In the genomic region with DNA sequence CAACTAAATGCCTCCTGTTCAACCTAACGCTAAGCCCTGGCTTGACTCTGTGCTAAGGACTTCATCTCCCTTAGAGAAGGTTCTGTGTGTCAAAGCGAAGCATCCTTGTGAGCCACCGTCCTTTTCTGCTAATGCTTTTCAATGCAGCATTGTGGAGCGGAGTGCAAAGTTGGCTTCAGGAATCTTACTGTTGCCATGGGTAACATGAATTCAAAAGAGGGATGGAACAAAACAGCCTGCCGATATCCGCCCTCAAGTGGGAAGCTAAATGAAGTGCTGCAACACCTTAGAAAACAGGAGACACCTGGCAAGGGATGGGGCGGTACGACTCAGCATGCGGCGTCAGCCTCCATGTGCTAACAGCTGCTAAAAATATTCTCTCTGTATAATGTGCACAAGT, we compare ENCODE assay signal across 9 mouse cellular contexts. TPM values are rescaled to one million over a fixed set of nuclear protein-coding genes. Genes with fewer than 3 reads are reported as not detected.
A peak's percentile ranks its signal among the peaks of the same experiment; 100 is the strongest.
DNase-seq lines count a peak whose midpoint lies in the region; ATAC-seq and TF ChIP-seq lines count a peak whose summit lies in the region.
"Had no signal": no experiment of that assay in that cellular context is flagged by ENCODE, and none has a peak within 500 bp of the region (broad histone marks: within the 10 kb centered on the region; RNA-seq: fewer than 3 reads in every experiment).

No protein-coding gene starts in this region.

- no peak overlapping the region for H3K4me3 ChIP-seq in stomach, embryonic 15.5 days (replicated peaks)
- H3K4me3 ChIP-seq in stomach, postnatal 0 days (ENCODE audit: low read depth, low read length): no peak overlapping the region
- no peak overlapping the region for H3K4me3 ChIP-seq in forebrain, postnatal 0 days (ENCODE audit: low read depth, low read length)
- H3K4me3 ChIP-seq in limb, embryonic 14.5 days (replicated peaks; ENCODE audit: low read length): no peak overlapping the region
- H3K4me3 ChIP-seq in liver, embryonic 11.5 days (ENCODE audit: low read depth, low read length): no peak overlapping the region
- H3K4me3 ChIP-seq: embryonic facial prominence, embryonic 12.5 days; liver, embryonic 15.5 days had no signal

- TF ChIP-seq EP300 in stomach, postnatal 0 days (optimal IDR thresholded peaks at IDR 0.05): no peak

- H3K27ac ChIP-seq in stomach, embryonic 15.5 days: no peak overlapping the region
- no peak overlapping the region for H3K27ac ChIP-seq in stomach, postnatal 0 days (replicated peaks)
- peak overlapping the region; percentile 73 for H3K27ac ChIP-seq in forebrain, postnatal 0 days (ENCODE audit: low read depth, low read length)
- no peak overlapping the region for H3K27ac ChIP-seq in limb, embryonic 14.5 days (replicated peaks; ENCODE audit: low read depth, low read length)
- H3K27ac ChIP-seq in liver, embryonic 11.5 days (ENCODE audit: low read depth, low read length): no peak overlapping the region
- H3K27ac ChIP-seq: embryonic facial prominence, embryonic 12.5 days; liver, embryonic 15.5 days had no signal

- no peaks in the 10 kb centered on the region for H3K9me3 ChIP-seq in stomach, embryonic 15.5 days
- H3K9me3 ChIP-seq in stomach, postnatal 0 days (ENCODE audit: control insufficient read depth, low read length): no peaks in the 10 kb centered on the region
- no peaks in the 10 kb centered on the region for H3K9me3 ChIP-seq in forebrain, postnatal 0 days (ENCODE audit: low read length)
- H3K9me3 ChIP-seq in limb, embryonic 14.5 days (ENCODE audit: control insufficient read depth, low read length): no peaks in the 10 kb centered on the region
- no peaks in the 10 kb centered on the region for H3K9me3 ChIP-seq in liver, embryonic 11.5 days (ENCODE audit: control insufficient read depth, low read length)
- H3K9me3 ChIP-seq: embryonic facial prominence, embryonic 12.5 days; liver, embryonic 15.5 days had no signal

- no peak for DNase-seq in stomach, postnatal 0 days (ENCODE audit: low spot score)
- peak; percentile 87 for DNase-seq in forebrain, postnatal 0 days
- peak; percentile 40 for DNase-seq in limb, embryonic 14.5 days (ENCODE audit: low spot score)
- DNase-seq in telencephalon, adult 2 months (ENCODE audit: low read depth, low spot score): peak; percentile 89
- DNase-seq in urinary bladder, postnatal 10 days (ENCODE audit: low spot score): no peak
- no peak for DNase-seq in liver, embryonic 11.5 days (ENCODE audit: low spot score)

- TF ChIP-seq POLR2A in limb, embryonic 14.5 days (IDR thresholded peaks at IDR 0.05; ENCODE audit: borderline replicate concordance, extremely low read depth, insufficient read depth, insufficient read length): no peak

- 0 out of 2 replicates have a peak, but pooled peaks cover 3% of the 10 kb centered on the region for H3K4me1 ChIP-seq in stomach, embryonic 15.5 days
- no peaks in the 10 kb centered on the region for H3K4me1 ChIP-seq in stomach, postnatal 0 days (replicated peaks; ENCODE audit: control insufficient read depth, insufficient read depth)
- peaks cover 10% of the 10 kb centered on the region for H3K4me1 ChIP-seq in forebrain, postnatal 0 days (ENCODE audit: insufficient read depth)
- H3K4me1 ChIP-seq in limb, embryonic 14.5 days (ENCODE audit: control insufficient read depth, insufficient read depth, low read length): no peaks in the 10 kb centered on the region
- peaks cover 5% of the 10 kb centered on the region; the same call in 1 of the 2 replicates for H3K4me1 ChIP-seq in liver, embryonic 11.5 days (replicated peaks; ENCODE audit: control insufficient read depth, insufficient read depth, low read length)
- H3K4me1 ChIP-seq: embryonic facial prominence, embryonic 12.5 days had no signal

- ATAC-seq in stomach, embryonic 15.5 days (ENCODE audit: insufficient read depth, low FRiP score, low read depth): no peak
- ATAC-seq in stomach, postnatal 0 days (ENCODE audit: low FRiP score, low TSS enrichment): no peak
- peak; percentile 97 for ATAC-seq in forebrain, postnatal 0 days
- peak; percentile 73 for ATAC-seq in limb, embryonic 14.5 days (ENCODE audit: low FRiP score, low read depth)
- no peak for ATAC-seq in liver, embryonic 11.5 days (replicated peaks; ENCODE audit: low FRiP score)

- H3K36me3 ChIP-seq in stomach, embryonic 15.5 days: no peaks in the 10 kb centered on the region
- H3K36me3 ChIP-seq in stomach, postnatal 0 days (ENCODE audit: control insufficient read depth, insufficient read depth, low read length): no peaks in the 10 kb centered on the region
- H3K36me3 ChIP-seq in forebrain, postnatal 0 days (ENCODE audit: insufficient read depth): no peaks in the 10 kb centered on the region
- no peaks in the 10 kb centered on the region for H3K36me3 ChIP-seq in limb, embryonic 14.5 days (ENCODE audit: control insufficient read depth, insufficient read depth, low read length)
- no peaks in the 10 kb centered on the region for H3K36me3 ChIP-seq in liver, embryonic 11.5 days (ENCODE audit: control insufficient read depth, insufficient read depth, low read length)
- H3K36me3 ChIP-seq: embryonic facial prominence, embryonic 12.5 days; liver, embryonic 15.5 days had no signal

- H3K4me2 ChIP-seq in stomach, embryonic 15.5 days: 0 out of 2 replicates have a peak overlapping the region, but pooled peaks have one; percentile 16
- H3K4me2 ChIP-seq in stomach, postnatal 0 days (replicated peaks; ENCODE audit: low read depth): no peak overlapping the region
- H3K4me2 ChIP-seq in forebrain, postnatal 0 days (ENCODE audit: low read depth): peak overlapping the region; percentile 38
- H3K4me2 ChIP-seq in limb, embryonic 14.5 days (replicated peaks; ENCODE audit: low read depth, low read length, severe bottlenecking): no peak overlapping the region
- no peak overlapping the region for H3K4me2 ChIP-seq in liver, embryonic 11.5 days
- H3K4me2 ChIP-seq: embryonic facial prominence, embryonic 12.5 days; liver, embryonic 15.5 days had no signal

- H3K27me3 ChIP-seq in stomach, embryonic 15.5 days (replicated peaks): no peaks in the 10 kb centered on the region
- no peaks in the 10 kb centered on the region for H3K27me3 ChIP-seq in stomach, postnatal 0 days (ENCODE audit: control insufficient read depth, insufficient read depth, low read length)
- H3K27me3 ChIP-seq in forebrain, postnatal 0 days (ENCODE audit: insufficient read depth, low read length): no peaks in the 10 kb centered on the region
- H3K27me3 ChIP-seq in limb, embryonic 14.5 days (ENCODE audit: control insufficient read depth, insufficient read depth, low read length): no peaks in the 10 kb centered on the region
- no peaks in the 10 kb centered on the region for H3K27me3 ChIP-seq in liver, embryonic 11.5 days (replicated peaks; ENCODE audit: control insufficient read depth, insufficient read depth, low read length)
- H3K27me3 ChIP-seq: embryonic facial prominence, embryonic 12.5 days; liver, embryonic 15.5 days had no signal

- no peak overlapping the region for H3K9ac ChIP-seq in stomach, embryonic 15.5 days
- H3K9ac ChIP-seq in stomach, postnatal 0 days (ENCODE audit: low read length): no peak overlapping the region
- H3K9ac ChIP-seq in forebrain, postnatal 0 days: peak overlapping the region; percentile 40; the same call in 1 of the 2 replicates
- no peak overlapping the region for H3K9ac ChIP-seq in limb, embryonic 14.5 days (ENCODE audit: low read depth, low read length, severe bottlenecking)
- no peak overlapping the region for H3K9ac ChIP-seq in liver, embryonic 11.5 days (ENCODE audit: low read depth, low read length)
- H3K9ac ChIP-seq: embryonic facial prominence, embryonic 12.5 days; liver, embryonic 15.5 days had no signal

- TF ChIP-seq CTCF in stomach, postnatal 0 days (IDR thresholded peaks at IDR 0.05; ENCODE audit: low read depth): no peak
- TF ChIP-seq CTCF in forebrain, postnatal 0 days (IDR thresholded peaks at IDR 0.05; ENCODE audit: low read depth): peak; percentile 55

- WGBS in stomach, embryonic 15.5 days: 45% methylated on average over 10 of the region's 10 CpGs
- WGBS in stomach, postnatal 0 days: 35% methylated on average over 10 of the region's 10 CpGs
- WGBS in forebrain, postnatal 0 days: 11% methylated on average over 10 of the region's 10 CpGs
- 49% methylated on average over 10 of the region's 10 CpGs for WGBS in limb, embryonic 14.5 days
- WGBS in liver, embryonic 11.5 days: 74% methylated on average over 10 of the region's 10 CpGs

RNA-seq across cellular contexts. Expression of gene Tiam1, which starts 32.9 kb away (rescaled TPM):
- 19.1 and 19.5 TPM in 2 replicates for polyA plus RNA-seq in stomach, embryonic 15.5 days (2015; fragmentation: Nextera tagmentation; extraction: Ambion mirVana)
- polyA plus RNA-seq in stomach, postnatal 0 days (2015; fragmentation: Nextera tagmentation; extraction: Ambion mirVana): 18.4 and 18.8 TPM in 2 replicates
- 30.5 and 42.4 TPM in 2 replicates for total RNA-seq in forebrain, postnatal 0 days (2014; rRNA removed)
- 9.8 and 20.5 TPM in 2 replicates for polyA plus RNA-seq in forebrain, postnatal 0 days (2015; fragmentation: Nextera tagmentation; extraction: Ambion mirVana)
- polyA plus RNA-seq in limb, embryonic 14.5 days (2012; rRNA removed): 19.1 and 22.4 TPM in 2 replicates
- polyA plus RNA-seq in limb, embryonic 14.5 days (2014; fragmentation: Nextera tagmentation; extraction: Ambion mirVana): 54.9 and 57.2 TPM in 2 replicates
- 10.7 and 17.2 TPM in 2 replicates for polyA plus RNA-seq in liver, embryonic 11.5 days (2014; fragmentation: Nextera tagmentation; extraction: Ambion mirVana)

RNA-seq across cellular contexts. Expression of gene Sod1, which starts 44.1 kb away (rescaled TPM):
- polyA plus RNA-seq in stomach, embryonic 15.5 days (2015; fragmentation: Nextera tagmentation; extraction: Ambion mirVana): 1,122 and 1,160 TPM in 2 replicates
- 1,113 and 1,141 TPM in 2 replicates for polyA plus RNA-seq in stomach, postnatal 0 days (2015; fragmentation: Nextera tagmentation; extraction: Ambion mirVana)
- 184 and 223 TPM in 2 replicates for total RNA-seq in forebrain, postnatal 0 days (2014; rRNA removed)
- 1,167 and 1,378 TPM in 2 replicates for polyA plus RNA-seq in forebrain, postnatal 0 days (2015; fragmentation: Nextera tagmentation; extraction: Ambion mirVana)
- polyA plus RNA-seq in limb, embryonic 14.5 days (2012; rRNA removed): 503 and 622 TPM in 2 replicates
- polyA plus RNA-seq in limb, embryonic 14.5 days (2014; fragmentation: Nextera tagmentation; extraction: Ambion mirVana): 1,078 and 1,097 TPM in 2 replicates
- polyA plus RNA-seq in liver, embryonic 11.5 days (2014; fragmentation: Nextera tagmentation; extraction: Ambion mirVana): 1,899 and 2,008 TPM in 2 replicates

Comparison
In these comparisons a context has a peak if more than half of its experiments do, and no peak if none do; other contexts are left out.
1. H3K4me2 ChIP-seq: peak in stomach, embryonic 15.5 days (single experiment) and forebrain, postnatal 0 days (single experiment); none in stomach, postnatal 0 days (single experiment), limb, embryonic 14.5 days (single experiment) and liver, embryonic 11.5 days (single experiment).
2. ATAC-seq: peak in forebrain, postnatal 0 days (single experiment) and limb, embryonic 14.5 days (single experiment); none in stomach, embryonic 15.5 days (single experiment), stomach, postnatal 0 days (single experiment) and liver, embryonic 11.5 days (single experiment).
3. DNase-seq: peak in forebrain, postnatal 0 days (single experiment), limb, embryonic 14.5 days (single experiment) and telencephalon, adult 2 months (single experiment); none in stomach, postnatal 0 days (single experiment), urinary bladder, postnatal 10 days (single experiment) and liver, embryonic 11.5 days (single experiment).